Mouse (Mus musculus): ENCODE data around the gene Csrnp3. TPM values are rescaled to one million over a fixed set of nuclear protein-coding genes. Genes with fewer than 3 reads are reported as not detected.

Gene Csrnp3
- polyA plus RNA-seq, 1 experiment, result 29.1 TPM

Other genes with a start within 250 kb of the Csrnp3 start
- 59.2 and 71.1 TPM in 2 replicates for gene Scn2a, start 225.0 kb upstream of the Csrnp3 start, polyA plus RNA-seq (2012; rRNA removed)